In the genomic region with DNA sequence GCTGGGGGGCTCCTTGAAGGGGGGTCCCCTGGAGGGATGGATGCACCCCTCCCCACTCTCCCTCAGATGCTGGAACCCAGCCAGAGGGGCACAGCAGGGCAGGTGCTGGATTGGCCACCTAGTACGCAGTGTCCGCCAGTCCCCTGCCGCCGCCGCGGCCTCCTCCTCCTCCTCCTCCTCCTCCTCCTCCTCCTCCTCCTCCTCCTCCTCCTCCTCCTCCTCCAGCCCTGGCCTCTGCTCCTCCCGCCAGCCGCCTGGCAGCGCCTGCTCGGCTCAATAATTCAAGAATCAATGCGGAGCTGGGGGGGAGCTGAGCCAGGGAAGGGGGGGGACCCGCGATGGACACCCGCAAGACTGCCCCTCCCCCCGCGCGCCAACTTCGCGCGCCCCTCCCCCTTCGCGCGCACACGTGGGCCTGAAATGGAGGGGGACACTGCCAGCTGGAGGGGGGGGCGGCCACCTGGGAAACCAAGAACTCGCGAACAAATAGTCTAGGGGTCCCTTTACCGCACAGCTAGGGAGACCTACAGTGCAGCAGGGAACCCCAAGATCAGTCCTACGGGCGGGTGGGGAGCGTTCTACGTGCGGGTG, we compare ENCODE assay signal across 8 mouse cellular contexts. TPM values are rescaled to one million over a fixed set of nuclear protein-coding genes. Genes with fewer than 3 reads are reported as not detected.
DNase-seq lines count a peak whose midpoint lies in the region; ATAC-seq and TF ChIP-seq lines count a peak whose summit lies in the region.

No protein-coding gene starts in this region.

- no peak for TF ChIP-seq POLR2A in testis, adult 2 months (IDR thresholded peaks at IDR 0.05; ENCODE audit: control insufficient read depth, low read depth, low read length)

- intact Hi-C loops in heart, postnatal 25 days (cut with DNase I): no loop called here

- no peaks in the 10 kb centered on the region; the same call in 1 of the 2 replicates for H3K9me3 ChIP-seq in erythroblast, embryonic 14.5 days (ENCODE audit: control insufficient read depth, low read length)
- H3K9me3 ChIP-seq in forebrain, embryonic 11.5 days (ENCODE audit: control insufficient read depth, low read length): no peaks in the 10 kb centered on the region

- peak overlapping the region; percentile 55 for H3K4me2 ChIP-seq in forebrain, embryonic 11.5 days (ENCODE audit: low read depth, low read length, severe bottlenecking)

- H3K27me3 ChIP-seq in erythroblast, embryonic 14.5 days (ENCODE audit: control insufficient read depth): peaks cover 86% of the 10 kb centered on the region
- H3K27me3 ChIP-seq in forebrain, embryonic 11.5 days (ENCODE audit: control insufficient read depth, insufficient read depth, low read length): peaks cover 47% of the 10 kb centered on the region
- no peaks in the 10 kb centered on the region for H3K27me3 ChIP-seq in testis, adult 2 months (ENCODE audit: control insufficient read depth, insufficient read depth, low read length)

- H3K36me3 ChIP-seq in erythroblast, embryonic 14.5 days (ENCODE audit: control insufficient read depth): no peaks in the 10 kb centered on the region
- no peaks in the 10 kb centered on the region for H3K36me3 ChIP-seq in forebrain, embryonic 11.5 days (ENCODE audit: control insufficient read depth, insufficient read depth, low read length)
- no peaks in the 10 kb centered on the region for H3K36me3 ChIP-seq in testis, adult 2 months (ENCODE audit: control insufficient read depth, insufficient read depth, low read length)

- no peak for TF ChIP-seq CTCF in layer of hippocampus, adult 2 months (conservative IDR thresholded peaks at IDR 0.05)
- no peak for TF ChIP-seq CTCF in testis, adult 2 months (IDR thresholded peaks at IDR 0.05; ENCODE audit: control insufficient read depth, insufficient read depth, insufficient replicate concordance, low read depth, low read length)

- no peak for ATAC-seq in erythroblast, adult 5-6 weeks (replicated peaks; ENCODE audit: low FRiP score, poor library complexity, severe bottlenecking)
- ATAC-seq in forebrain, embryonic 11.5 days (replicated peaks; ENCODE audit: low FRiP score): no peak

- H3K27ac ChIP-seq in forebrain, embryonic 11.5 days (ENCODE audit: low read depth, low read length): no peak overlapping the region
- H3K27ac ChIP-seq in layer of hippocampus, adult 2 months: peak overlapping the region; percentile 95
- no peak overlapping the region for H3K27ac ChIP-seq in testis, adult 2 months (ENCODE audit: control insufficient read depth, insufficient read depth, low read depth, low read length)

- peak overlapping the region; percentile 48 for H3K4me3 ChIP-seq in erythroblast, embryonic 14.5 days (replicated peaks)
- H3K4me3 ChIP-seq in forebrain, embryonic 11.5 days (ENCODE audit: low read depth, low read length): peak overlapping the region; percentile 33
- H3K4me3 ChIP-seq in layer of hippocampus, adult 2 months: peak overlapping the region; percentile 82
- peak overlapping the region; percentile 80 for H3K4me3 ChIP-seq in testis, adult 2 months (ENCODE audit: control insufficient read depth, low read depth, low read length)

- H3K9ac ChIP-seq in forebrain, embryonic 11.5 days (ENCODE audit: low read length): peak overlapping the region; percentile 43; the same call in 1 of the 2 replicates

- 2% methylated on average over 20 of the region's 33 CpGs for WGBS in forebrain, embryonic 11.5 days

- peak; percentile 55 for DNase-seq in adrenal gland, postnatal 14 days
- peak; percentile 62 for DNase-seq in forebrain, embryonic 11.5 days (ENCODE audit: low spot score)
- DNase-seq in heart, postnatal 25 days (ENCODE audit: low spot score): peak; percentile 1
- peak in 1 of 2 experiments; percentile 12 for DNase-seq in layer of hippocampus, adult 2 months (ENCODE audit: low spot score in 2 of 2)
- DNase-seq in lung, postnatal 4 days: peak; percentile 14 to 41

- H3K4me1 ChIP-seq in erythroblast, embryonic 14.5 days (ENCODE audit: control insufficient read depth): peaks cover 30% of the 10 kb centered on the region
- H3K4me1 ChIP-seq in forebrain, embryonic 11.5 days (replicated peaks; ENCODE audit: control insufficient read depth, insufficient read depth, low read length): peaks cover 20% of the 10 kb centered on the region
- peaks cover 21% of the 10 kb centered on the region for H3K4me1 ChIP-seq in testis, adult 2 months (ENCODE audit: control insufficient read depth, insufficient read depth, low read length)

RNA-seq across cellular contexts. Expression of gene Nfic, which starts 29.3 kb away (rescaled TPM):
- 0.55 and 0.94 TPM in 2 replicates for polyA plus RNA-seq in erythroblast, embryonic 14.5 days (2012)
- total RNA-seq in erythroblast, adult 5-6 weeks (2015; ENCODE audit: low replicate concordance): 13.4 and 23.8 TPM in 2 replicates
- 0.84 and 8.2 TPM in 2 replicates for total RNA-seq in erythroblast, adult 5-6 weeks (2017; ENCODE audit: low replicate concordance)
- 90.1 and 104 TPM in 2 replicates for total RNA-seq in adrenal gland, postnatal 14 days (2021)
- 10.5 and 10.8 TPM in 2 replicates for polyA plus RNA-seq in forebrain, embryonic 11.5 days (2014; fragmentation: Nextera tagmentation; extraction: Ambion mirVana)
- total RNA-seq in heart, postnatal 25 days (2021): 100 to 1,000 TPM; 110 to 130 TPM
- total RNA-seq in layer of hippocampus, adult 2 months (2021): 10 to 100 TPM; 60.0 to 60.1 TPM
- polyA plus RNA-seq in testis, adult 2 months (2012; rRNA removed): 9.8 and 9.9 TPM in 2 replicates

RNA-seq across cellular contexts. Expression of gene Smim24, which starts 33.3 kb away (rescaled TPM):
- polyA plus RNA-seq in erythroblast, embryonic 14.5 days (2012): 0.09 TPM in 1 of 2 replicates, not detected in the other
- total RNA-seq in erythroblast, adult 5-6 weeks (2015; ENCODE audit: low replicate concordance): 5.4 TPM in 1 of 2 replicates, not detected in the other
- 1.8 and 3.8 TPM in 2 replicates for total RNA-seq in erythroblast, adult 5-6 weeks (2017; ENCODE audit: low replicate concordance)
- 0.94 and 1.9 TPM in 2 replicates for total RNA-seq in adrenal gland, postnatal 14 days (2021)
- 2.8 and 3.3 TPM in 2 replicates for polyA plus RNA-seq in forebrain, embryonic 11.5 days (2014; fragmentation: Nextera tagmentation; extraction: Ambion mirVana)
- 1 to 10 TPM; 2.0 TPM for total RNA-seq in heart, postnatal 25 days (2021)
- total RNA-seq in layer of hippocampus, adult 2 months (2021): 1 to 10 TPM; 1.9 to 2.1 TPM
- polyA plus RNA-seq in testis, adult 2 months (2012; rRNA removed): 3,568 and 3,612 TPM in 2 replicates

RNA-seq across cellular contexts. Expression of gene Gm48552, which starts 37.4 kb away (rescaled TPM):
- polyA plus RNA-seq in erythroblast, embryonic 14.5 days (2012): 0.26 and 0.80 TPM in 2 replicates
- not detected in 2 replicates for total RNA-seq in erythroblast, adult 5-6 weeks (2015; ENCODE audit: low replicate concordance)
- 5.6 TPM in 1 of 2 replicates, not detected in the other for total RNA-seq in erythroblast, adult 5-6 weeks (2017; ENCODE audit: low replicate concordance)
- 0.64 and 2.1 TPM in 2 replicates for total RNA-seq in adrenal gland, postnatal 14 days (2021)
- 1.1 and 3.0 TPM in 2 replicates for polyA plus RNA-seq in forebrain, embryonic 11.5 days (2014; fragmentation: Nextera tagmentation; extraction: Ambion mirVana)
- under 1 TPM in 1 of 2 experiments, not detected in 1; 0.70 TPM for total RNA-seq in heart, postnatal 25 days (2021)
- 1 to 10 TPM; 5.5 to 8.1 TPM for total RNA-seq in layer of hippocampus, adult 2 months (2021)
- 0.65 TPM in 1 of 2 replicates, not detected in the other for polyA plus RNA-seq in testis, adult 2 months (2012; rRNA removed)

RNA-seq across cellular contexts. Expression of gene Gm48551, which starts 41.9 kb away (rescaled TPM):
- polyA plus RNA-seq in erythroblast, embryonic 14.5 days (2012): 0.08 and 0.20 TPM in 2 replicates
- total RNA-seq in erythroblast, adult 5-6 weeks (2015; ENCODE audit: low replicate concordance): 2.5 and 3.7 TPM in 2 replicates
- total RNA-seq in erythroblast, adult 5-6 weeks (2017; ENCODE audit: low replicate concordance): 1.3 TPM in 1 of 2 replicates, not detected in the other
- 0.48 and 1.6 TPM in 2 replicates for total RNA-seq in adrenal gland, postnatal 14 days (2021)
- polyA plus RNA-seq in forebrain, embryonic 11.5 days (2014; fragmentation: Nextera tagmentation; extraction: Ambion mirVana): 3.0 and 3.5 TPM in 2 replicates
- under 1 TPM; 0.61 to 0.78 TPM for total RNA-seq in heart, postnatal 25 days (2021)
- total RNA-seq in layer of hippocampus, adult 2 months (2021): 1 to 10 TPM; 4.4 to 6.1 TPM
- polyA plus RNA-seq in testis, adult 2 months (2012; rRNA removed): 1.2 and 1.6 TPM in 2 replicates

RNA-seq across cellular contexts. Expression of gene Dohh, which starts 41.9 kb away (rescaled TPM):
- polyA plus RNA-seq in erythroblast, embryonic 14.5 days (2012): 29.2 and 34.1 TPM in 2 replicates
- total RNA-seq in erythroblast, adult 5-6 weeks (2015; ENCODE audit: low replicate concordance): 10.4 and 11.7 TPM in 2 replicates
- total RNA-seq in erythroblast, adult 5-6 weeks (2017; ENCODE audit: low replicate concordance): 32.5 and 33.7 TPM in 2 replicates
- 52.6 and 55.6 TPM in 2 replicates for total RNA-seq in adrenal gland, postnatal 14 days (2021)
- 61.0 and 66.3 TPM in 2 replicates for polyA plus RNA-seq in forebrain, embryonic 11.5 days (2014; fragmentation: Nextera tagmentation; extraction: Ambion mirVana)
- 10 to 100 TPM; 52.0 to 56.2 TPM for total RNA-seq in heart, postnatal 25 days (2021)
- total RNA-seq in layer of hippocampus, adult 2 months (2021): 10 to 100 TPM; 75.9 to 79.7 TPM
- polyA plus RNA-seq in testis, adult 2 months (2012; rRNA removed): 38.5 and 46.3 TPM in 2 replicates
